Mouse (Mus musculus): ENCODE measurements around the gene Jazf1. TPM values are rescaled to one million over a fixed set of nuclear protein-coding genes. Genes with fewer than 3 reads are reported as not detected.
A peak's percentile ranks its signal among the peaks of the same experiment; 100 is the strongest.

The Jazf1 gene
- polyA plus RNA-seq, 1 experiment from 2014 or later = 56.4 TPM

GRCm38 (mm10) chr6:52861186-52861820 lies 207.1 kb downstream of the Jazf1 start:
- 38% methylated on average over 9 of the region's 9 CpGs for WGBS
- Histone ChIP-seq H3K9ac (ENCODE audit: low read depth, low read length) (no peak overlapping the region), H3K27ac (ENCODE audit: low read depth, low read length) (peak overlapping the region; percentile 4; the same call in 1 of the 2 replicates), H3K4me2 (ENCODE audit: low read length) (no peak overlapping the region), H3K4me3 (ENCODE audit: low read length) (no peak overlapping the region), H3K4me1 (ENCODE audit: control insufficient read depth, insufficient read depth, low read depth, low read length) (peaks cover 34% of the 10 kb centered on the region), H3K9me3 (ENCODE audit: control insufficient read depth, low read length) (no peaks in the 10 kb centered on the region), H3K36me3 (ENCODE audit: control insufficient read depth, insufficient read depth, low read length) (no peaks in the 10 kb centered on the region), H3K27me3 (replicated peaks; ENCODE audit: control insufficient read depth, insufficient read depth, low read length) (no peaks in the 10 kb centered on the region)
- ATAC-seq = peak; percentile 58; the same call in 1 of the 2 replicates

GRCm38 (mm10) chr6:52860713-52861112 lies 207.7 kb downstream of the Jazf1 start:
- Histone ChIP-seq H3K36me3 (ENCODE audit: control insufficient read depth, insufficient read depth, low read length) (no peaks in the 10 kb centered on the region), H3K4me1 (ENCODE audit: control insufficient read depth, insufficient read depth, low read depth, low read length) (peaks cover 34% of the 10 kb centered on the region), H3K9me3 (ENCODE audit: control insufficient read depth, low read length) (no peaks in the 10 kb centered on the region), H3K4me2 (ENCODE audit: low read length) (no peak overlapping the region), H3K27me3 (replicated peaks; ENCODE audit: control insufficient read depth, insufficient read depth, low read length) (no peaks in the 10 kb centered on the region), H3K27ac (ENCODE audit: low read depth, low read length) (no peak overlapping the region), H3K4me3 (ENCODE audit: low read length) (no peak overlapping the region), H3K9ac (ENCODE audit: low read depth, low read length) (no peak overlapping the region)
- no peak for ATAC-seq
- 36% methylated on average over 6 of the region's 6 CpGs for WGBS

- Histone ChIP-seq H3K27me3 (replicated peaks; ENCODE audit: control insufficient read depth, insufficient read depth, low read length) (no peaks in the 10 kb centered on the region), H3K4me2 (ENCODE audit: low read length) (no peak overlapping the region), H3K36me3 (ENCODE audit: control insufficient read depth, insufficient read depth, low read length) (no peaks in the 10 kb centered on the region), H3K4me3 (ENCODE audit: low read length) (no peak overlapping the region), H3K9ac (ENCODE audit: low read depth, low read length) (no peak overlapping the region), H3K27ac (ENCODE audit: low read depth, low read length) (no peak overlapping the region), H3K4me1 (ENCODE audit: control insufficient read depth, insufficient read depth, low read depth, low read length) (peaks cover 34% of the 10 kb centered on the region), H3K9me3 (ENCODE audit: control insufficient read depth, low read length) (no peaks in the 10 kb centered on the region)
- ATAC-seq = peak; percentile 28
- 32% methylated on average over 3 of the region's 3 CpGs for WGBS
Measured at GRCm38 (mm10) chr6:52858911-52859431, 209.5 kb downstream of the Jazf1 start.

GRCm38 (mm10) chr6:52852404-52853107 lies 215.9 kb downstream of the Jazf1 start:
- Histone ChIP-seq H3K9ac (ENCODE audit: low read depth, low read length) (no peak overlapping the region), H3K4me2 (ENCODE audit: low read length) (no peak overlapping the region), H3K4me3 (ENCODE audit: low read length) (no peak overlapping the region), H3K36me3 (ENCODE audit: control insufficient read depth, insufficient read depth, low read length) (no peaks in the 10 kb centered on the region), H3K9me3 (ENCODE audit: control insufficient read depth, low read length) (no peaks in the 10 kb centered on the region), H3K27ac (ENCODE audit: low read depth, low read length) (peak overlapping the region; percentile 21; the same call in 1 of the 2 replicates), H3K4me1 (ENCODE audit: control insufficient read depth, insufficient read depth, low read depth, low read length) (peaks cover 23% of the 10 kb centered on the region), H3K27me3 (replicated peaks; ENCODE audit: control insufficient read depth, insufficient read depth, low read length) (no peaks in the 10 kb centered on the region)
- no peak for ATAC-seq
- 40% methylated on average over 8 of the region's 8 CpGs for WGBS

GRCm38 (mm10) chr6:52851975-52852374 lies 216.5 kb downstream of the Jazf1 start:
- Histone ChIP-seq H3K27ac (ENCODE audit: low read depth, low read length) (peak overlapping the region; percentile 21), H3K36me3 (ENCODE audit: control insufficient read depth, insufficient read depth, low read length) (no peaks in the 10 kb centered on the region), H3K4me1 (ENCODE audit: control insufficient read depth, insufficient read depth, low read depth, low read length) (peaks cover 17% of the 10 kb centered on the region), H3K9me3 (ENCODE audit: control insufficient read depth, low read length) (no peaks in the 10 kb centered on the region), H3K27me3 (replicated peaks; ENCODE audit: control insufficient read depth, insufficient read depth, low read length) (no peaks in the 10 kb centered on the region), H3K9ac (ENCODE audit: low read depth, low read length) (no peak overlapping the region), H3K4me3 (ENCODE audit: low read length) (no peak overlapping the region), H3K4me2 (ENCODE audit: low read length) (no peak overlapping the region)
- ATAC-seq = no peak
- 30% methylated on average over 3 of the region's 3 CpGs for WGBS

GRCm38 (mm10) chr6:52851019-52851418 lies 217.4 kb downstream of the Jazf1 start:
- H3K4me2 ChIP-seq (ENCODE audit: low read length) = no peak overlapping the region
- H3K4me1 ChIP-seq (ENCODE audit: control insufficient read depth, insufficient read depth, low read depth, low read length) = peaks cover 15% of the 10 kb centered on the region
- peak overlapping the region; percentile 5; the same call in 1 of the 2 replicates for H3K27ac ChIP-seq (ENCODE audit: low read depth, low read length)
- no peak overlapping the region for H3K9ac ChIP-seq (ENCODE audit: low read depth, low read length)
- H3K9me3 ChIP-seq (ENCODE audit: control insufficient read depth, low read length) = no peaks in the 10 kb centered on the region
- WGBS = 42% methylated on average over 5 of the region's 5 CpGs
- ATAC-seq = peak; percentile 76
- H3K4me3 ChIP-seq (ENCODE audit: low read length) = no peak overlapping the region
- H3K36me3 ChIP-seq (ENCODE audit: control insufficient read depth, insufficient read depth, low read length) = no peaks in the 10 kb centered on the region
- no peaks in the 10 kb centered on the region for H3K27me3 ChIP-seq (replicated peaks; ENCODE audit: control insufficient read depth, insufficient read depth, low read length)

GRCm38 (mm10) chr6:52848199-52848598 lies 220.2 kb downstream of the Jazf1 start:
- no peaks in the 10 kb centered on the region for H3K27me3 ChIP-seq (replicated peaks; ENCODE audit: control insufficient read depth, insufficient read depth, low read length)
- no peak for ATAC-seq
- H3K4me2 ChIP-seq (ENCODE audit: low read length) = no peak overlapping the region
- H3K27ac ChIP-seq (ENCODE audit: low read depth, low read length) = no peak overlapping the region
- H3K9ac ChIP-seq (ENCODE audit: low read depth, low read length) = no peak overlapping the region
- peaks cover 15% of the 10 kb centered on the region for H3K4me1 ChIP-seq (ENCODE audit: control insufficient read depth, insufficient read depth, low read depth, low read length)
- H3K9me3 ChIP-seq (ENCODE audit: control insufficient read depth, low read length) = no peaks in the 10 kb centered on the region
- H3K4me3 ChIP-seq (ENCODE audit: low read length) = no peak overlapping the region
- H3K36me3 ChIP-seq (ENCODE audit: control insufficient read depth, insufficient read depth, low read length) = no peaks in the 10 kb centered on the region
- WGBS = 72% methylated on average over 6 of the region's 6 CpGs

GRCm38 (mm10) chr6:52846314-52846713 lies 222.1 kb downstream of the Jazf1 start:
- H3K9me3 ChIP-seq (ENCODE audit: control insufficient read depth, low read length) = no peaks in the 10 kb centered on the region
- ATAC-seq = no peak
- H3K9ac ChIP-seq (ENCODE audit: low read depth, low read length) = no peak overlapping the region
- H3K27ac ChIP-seq (ENCODE audit: low read depth, low read length) = no peak overlapping the region
- H3K4me3 ChIP-seq (ENCODE audit: low read length) = no peak overlapping the region
- no peaks in the 10 kb centered on the region for H3K27me3 ChIP-seq (replicated peaks; ENCODE audit: control insufficient read depth, insufficient read depth, low read length)
- 95% methylated on average over 2 of the region's 2 CpGs for WGBS
- H3K4me1 ChIP-seq (ENCODE audit: control insufficient read depth, insufficient read depth, low read depth, low read length) = peaks cover 4% of the 10 kb centered on the region
- no peaks in the 10 kb centered on the region for H3K36me3 ChIP-seq (ENCODE audit: control insufficient read depth, insufficient read depth, low read length)
- H3K4me2 ChIP-seq (ENCODE audit: low read length) = no peak overlapping the region

GRCm38 (mm10) chr6:52844741-52845140 lies 223.7 kb downstream of the Jazf1 start:
- no peaks in the 10 kb centered on the region for H3K9me3 ChIP-seq (ENCODE audit: control insufficient read depth, low read length)
- no peak for ATAC-seq
- 82% methylated on average over 3 of the region's 3 CpGs for WGBS

More at GRCm38 (mm10) chr6:52844741-52845140, 223.7 kb downstream of the Jazf1 start:
- H3K36me3 ChIP-seq (ENCODE audit: control insufficient read depth, insufficient read depth, low read length) = no peaks in the 10 kb centered on the region
- no peaks in the 10 kb centered on the region for H3K27me3 ChIP-seq (replicated peaks; ENCODE audit: control insufficient read depth, insufficient read depth, low read length)
- no peak overlapping the region for H3K9ac ChIP-seq (ENCODE audit: low read depth, low read length)
- peaks cover 8% of the 10 kb centered on the region for H3K4me1 ChIP-seq (ENCODE audit: control insufficient read depth, insufficient read depth, low read depth, low read length)
- no peak overlapping the region for H3K4me2 ChIP-seq (ENCODE audit: low read length)
- no peak overlapping the region for H3K4me3 ChIP-seq (ENCODE audit: low read length)
- H3K27ac ChIP-seq (ENCODE audit: low read depth, low read length) = no peak overlapping the region

Data from hindbrain, embryonic 16.5 days (tissue).